Mouse (Mus musculus): Measurements from ENCODE around the gene Ubxn7. TPM values are rescaled to one million over a fixed set of nuclear protein-coding genes. Genes with fewer than 3 reads are reported as not detected.

Gene Ubxn7
- polyA plus RNA-seq, 1 experiment from 2014 or later = 23.4 TPM

DNA sequence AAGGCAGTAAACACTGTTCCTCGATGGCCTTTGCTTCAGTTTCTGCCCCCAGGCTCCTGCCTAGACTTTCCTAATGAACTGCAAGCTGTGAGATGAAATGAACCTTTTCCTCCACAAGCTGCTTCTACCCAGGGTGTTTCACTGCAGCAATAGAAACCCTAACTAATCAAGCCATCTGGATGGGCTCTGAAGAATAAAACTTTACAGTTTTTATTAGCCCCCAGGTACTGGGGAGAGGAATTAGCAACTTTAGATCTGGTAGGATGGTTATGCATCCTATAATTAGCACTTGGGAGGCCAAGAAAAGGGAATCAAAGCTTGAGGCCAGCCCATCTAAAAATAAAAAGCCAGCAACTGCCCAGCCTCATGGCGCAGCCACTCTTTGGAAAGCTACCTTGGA is 15.5 kb upstream of the Ubxn7 start:
- no peak overlapping the region for H3K27ac ChIP-seq (ENCODE audit: low read depth, low read length)
- ATAC-seq (no peak), DNase-seq (ENCODE audit: low spot score) (no peak)
- no peak overlapping the region for H3K9ac ChIP-seq (ENCODE audit: low read length)
- no peak overlapping the region for H3K4me3 ChIP-seq (ENCODE audit: low read depth, low read length)
- H3K9me3 ChIP-seq (replicated peaks; ENCODE audit: control insufficient read depth, low read length) = no peaks in the 10 kb centered on the region
- no peaks in the 10 kb centered on the region for H3K27me3 ChIP-seq (replicated peaks; ENCODE audit: control insufficient read depth, insufficient read depth, low read length)
- H3K4me2 ChIP-seq (ENCODE audit: low read length) = no peak overlapping the region
- no peaks in the 10 kb centered on the region for H3K4me1 ChIP-seq (ENCODE audit: control insufficient read depth, insufficient read depth, low read length)
- WGBS = 67% methylated on average over 2 of the region's 2 CpGs
- no peaks in the 10 kb centered on the region for H3K36me3 ChIP-seq (ENCODE audit: control insufficient read depth, insufficient read depth, low read length)

DNA sequence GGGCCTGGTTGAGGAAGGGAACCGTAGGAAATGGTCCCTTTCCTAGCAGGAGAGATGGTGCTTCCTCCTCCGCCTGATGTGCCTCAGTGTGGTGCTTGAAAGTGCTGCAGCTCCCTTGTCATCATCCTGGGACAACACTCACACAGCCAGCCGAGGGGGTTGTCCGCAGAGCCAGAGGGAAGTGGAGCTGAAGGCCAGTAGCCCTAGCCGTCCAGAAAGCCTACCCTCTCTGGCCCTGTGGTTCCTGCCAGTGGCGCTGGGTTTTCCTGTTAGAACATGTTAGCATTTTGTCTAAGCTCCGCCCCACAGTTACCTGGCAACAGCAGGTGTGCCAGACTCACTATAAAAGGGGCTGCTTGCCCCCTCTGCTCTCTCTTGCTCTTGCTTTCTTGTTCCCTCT is 8.1 kb upstream of the Ubxn7 start:
- H3K4me3 ChIP-seq (ENCODE audit: low read depth, low read length) = no peak overlapping the region
- no peak for ATAC-seq
- no peak overlapping the region for H3K9ac ChIP-seq (ENCODE audit: low read length)
- H3K27me3 ChIP-seq (replicated peaks; ENCODE audit: control insufficient read depth, insufficient read depth, low read length) = no peaks in the 10 kb centered on the region
- no peaks in the 10 kb centered on the region for H3K36me3 ChIP-seq (ENCODE audit: control insufficient read depth, insufficient read depth, low read length)
- WGBS = 34% methylated on average over 7 of the region's 7 CpGs
- no peak overlapping the region for H3K4me2 ChIP-seq (ENCODE audit: low read length)
- no peak for DNase-seq (ENCODE audit: low spot score)
- H3K9me3 ChIP-seq (replicated peaks; ENCODE audit: control insufficient read depth, low read length) = no peaks in the 10 kb centered on the region
- no peak overlapping the region for H3K27ac ChIP-seq (ENCODE audit: low read depth, low read length)
- no peaks in the 10 kb centered on the region for H3K4me1 ChIP-seq (ENCODE audit: control insufficient read depth, insufficient read depth, low read length)

DNA sequence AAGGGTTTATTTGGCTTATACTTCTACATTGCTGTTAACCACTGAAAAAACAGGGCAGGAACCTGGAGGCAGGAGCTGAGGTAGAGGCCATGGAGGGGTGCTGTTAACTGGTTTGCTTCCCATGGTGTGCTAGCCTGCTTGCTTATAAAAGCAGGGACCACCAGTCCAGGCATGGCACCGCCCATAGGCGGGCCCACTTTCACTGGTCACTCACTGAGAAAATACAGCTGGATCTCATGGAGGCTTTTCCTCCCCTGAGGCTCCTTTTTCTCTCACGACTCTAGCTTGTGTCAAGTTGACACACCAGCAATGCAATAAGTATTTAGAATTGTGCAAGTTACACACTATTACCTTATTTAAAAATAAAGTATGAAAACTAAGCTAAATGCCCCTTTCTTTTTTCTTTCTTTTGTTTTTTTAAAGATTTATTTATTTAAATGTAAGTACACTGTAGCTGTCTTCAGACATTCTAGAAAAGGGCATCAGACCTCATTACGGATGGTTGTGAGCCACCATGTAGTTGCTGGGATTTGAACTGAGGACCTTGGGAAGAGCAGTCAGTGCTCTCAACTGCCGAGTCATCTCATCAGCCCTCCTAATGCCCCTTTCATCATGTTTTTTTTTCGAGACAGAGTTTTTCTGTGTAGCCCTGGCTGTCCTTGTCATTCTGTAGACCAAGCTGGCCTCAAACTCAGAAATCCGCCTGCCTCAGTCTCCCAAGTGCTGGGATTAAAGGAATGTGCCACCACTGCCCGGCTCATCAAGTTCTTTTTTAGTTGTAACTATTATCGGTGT is 984 bp upstream of the Ubxn7 start:
- Histone ChIP-seq H3K27me3 (replicated peaks; ENCODE audit: control insufficient read depth, insufficient read depth, low read length) (no peaks in the 10 kb centered on the region), H3K4me1 (ENCODE audit: control insufficient read depth, insufficient read depth, low read length) (no peaks in the 10 kb centered on the region), H3K9me3 (replicated peaks; ENCODE audit: control insufficient read depth, low read length) (no peaks in the 10 kb centered on the region), H3K4me3 (ENCODE audit: low read depth, low read length) (peak overlapping the region; percentile 98), H3K4me2 (ENCODE audit: low read length) (peak overlapping the region; percentile 46), H3K9ac (ENCODE audit: low read length) (peak overlapping the region; percentile 46; the same call in 1 of the 2 replicates), H3K27ac (ENCODE audit: low read depth, low read length) (no peak overlapping the region), H3K36me3 (ENCODE audit: control insufficient read depth, insufficient read depth, low read length) (no peaks in the 10 kb centered on the region)
- ATAC-seq (no peak), DNase-seq (ENCODE audit: low spot score) (no peak)
- 56% methylated on average over 9 of the region's 9 CpGs for WGBS

DNA sequence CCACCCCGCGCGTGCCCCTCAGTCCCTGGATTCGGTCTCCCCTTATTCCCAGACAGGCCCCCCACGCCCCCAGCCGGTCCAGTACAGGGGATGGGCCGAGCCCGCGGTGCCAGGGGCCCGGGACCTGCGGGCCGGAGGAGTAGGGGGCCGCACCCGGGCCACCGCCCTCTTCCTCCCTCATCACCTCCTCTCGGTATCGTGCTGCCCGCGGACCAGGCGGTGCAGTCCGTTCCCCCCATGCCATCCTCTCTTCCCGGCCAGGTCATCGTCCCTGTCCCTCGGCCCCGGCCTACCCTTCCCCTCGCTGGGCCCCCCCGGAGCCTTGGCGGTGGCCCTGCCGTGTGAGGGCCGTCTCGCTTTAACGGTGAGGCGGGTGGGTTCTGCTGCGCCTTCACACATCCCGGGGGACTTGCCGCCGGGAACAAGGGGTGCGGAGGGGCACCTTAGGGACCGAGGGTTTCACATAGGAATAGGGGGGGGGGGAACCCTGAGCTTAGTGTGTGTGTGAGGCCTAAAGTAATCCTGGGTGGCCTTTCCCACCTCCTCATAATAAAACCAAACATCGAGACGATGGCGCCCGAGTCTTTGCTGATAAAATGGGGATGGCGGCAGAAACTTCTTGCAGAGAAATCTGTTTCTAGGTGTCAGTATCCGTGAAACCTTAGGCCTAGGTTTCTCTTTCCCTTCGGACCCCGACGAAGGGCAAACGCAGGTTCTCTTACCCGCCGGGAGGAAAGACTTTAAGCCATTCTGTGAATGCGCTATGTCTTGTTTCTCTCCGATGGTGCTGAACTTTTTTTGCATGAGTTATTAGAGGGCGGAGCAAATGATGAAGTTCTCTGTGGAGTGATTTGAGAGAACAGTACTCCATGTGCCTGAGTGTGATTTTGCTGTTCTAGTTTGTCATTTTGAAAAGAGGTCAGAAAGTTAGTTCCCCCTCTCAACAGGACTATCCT is 777 bp downstream of the Ubxn7 start:
- WGBS = 0% methylated on average over 48 of the region's 54 CpGs
- peak; percentile 77 for ATAC-seq

DNA sequence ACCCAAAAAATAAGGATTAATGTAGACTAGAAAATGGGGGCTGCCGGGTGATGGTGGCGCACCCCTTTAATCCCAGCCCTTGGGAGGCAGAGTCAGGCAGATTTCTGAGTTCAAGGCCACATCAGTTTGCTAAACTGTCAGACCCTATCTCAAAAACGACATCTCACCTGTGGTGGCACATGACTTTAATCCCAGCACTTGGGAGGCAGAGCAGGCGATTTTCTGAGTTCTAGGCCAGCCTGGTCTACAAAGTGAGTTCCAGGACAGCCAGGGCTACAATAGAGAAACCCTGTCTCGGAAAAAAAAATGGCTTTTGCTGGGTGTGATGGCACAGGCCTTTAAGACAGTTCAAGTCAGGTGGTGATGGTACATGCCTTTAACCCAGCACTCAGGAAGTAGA is 3.1 kb downstream of the Ubxn7 start:
- ATAC-seq (no peak), DNase-seq (ENCODE audit: low spot score) (no peak)
- Histone ChIP-seq H3K27ac (ENCODE audit: low read depth, low read length) (no peak overlapping the region), H3K9ac (ENCODE audit: low read length) (no peak overlapping the region), H3K36me3 (ENCODE audit: control insufficient read depth, insufficient read depth, low read length) (no peaks in the 10 kb centered on the region), H3K9me3 (replicated peaks; ENCODE audit: control insufficient read depth, low read length) (no peaks in the 10 kb centered on the region), H3K4me1 (ENCODE audit: control insufficient read depth, insufficient read depth, low read length) (no peaks in the 10 kb centered on the region), H3K27me3 (replicated peaks; ENCODE audit: control insufficient read depth, insufficient read depth, low read length) (no peaks in the 10 kb centered on the region), H3K4me2 (ENCODE audit: low read length) (no peak overlapping the region), H3K4me3 (ENCODE audit: low read depth, low read length) (no peak overlapping the region)
- 93% methylated on average over 5 of the region's 5 CpGs for WGBS

More for the DNA sequence above, 777 bp downstream of the Ubxn7 start:
- no peaks in the 10 kb centered on the region for H3K36me3 ChIP-seq (ENCODE audit: control insufficient read depth, insufficient read depth, low read length)
- peak overlapping the region; percentile 98 for H3K9ac ChIP-seq (ENCODE audit: low read length)
- H3K4me1 ChIP-seq (ENCODE audit: control insufficient read depth, insufficient read depth, low read length) = no peaks in the 10 kb centered on the region
- DNase-seq (ENCODE audit: low spot score) = peak; percentile 61
- peak overlapping the region; percentile 65 for H3K4me2 ChIP-seq (ENCODE audit: low read length)
- peak overlapping the region; percentile 98 for H3K4me3 ChIP-seq (ENCODE audit: low read depth, low read length)
- no peaks in the 10 kb centered on the region for H3K27me3 ChIP-seq (replicated peaks; ENCODE audit: control insufficient read depth, insufficient read depth, low read length)
- peak overlapping the region; percentile 94 for H3K27ac ChIP-seq (ENCODE audit: low read depth, low read length)
- H3K9me3 ChIP-seq (replicated peaks; ENCODE audit: control insufficient read depth, low read length) = no peaks in the 10 kb centered on the region

DNA sequence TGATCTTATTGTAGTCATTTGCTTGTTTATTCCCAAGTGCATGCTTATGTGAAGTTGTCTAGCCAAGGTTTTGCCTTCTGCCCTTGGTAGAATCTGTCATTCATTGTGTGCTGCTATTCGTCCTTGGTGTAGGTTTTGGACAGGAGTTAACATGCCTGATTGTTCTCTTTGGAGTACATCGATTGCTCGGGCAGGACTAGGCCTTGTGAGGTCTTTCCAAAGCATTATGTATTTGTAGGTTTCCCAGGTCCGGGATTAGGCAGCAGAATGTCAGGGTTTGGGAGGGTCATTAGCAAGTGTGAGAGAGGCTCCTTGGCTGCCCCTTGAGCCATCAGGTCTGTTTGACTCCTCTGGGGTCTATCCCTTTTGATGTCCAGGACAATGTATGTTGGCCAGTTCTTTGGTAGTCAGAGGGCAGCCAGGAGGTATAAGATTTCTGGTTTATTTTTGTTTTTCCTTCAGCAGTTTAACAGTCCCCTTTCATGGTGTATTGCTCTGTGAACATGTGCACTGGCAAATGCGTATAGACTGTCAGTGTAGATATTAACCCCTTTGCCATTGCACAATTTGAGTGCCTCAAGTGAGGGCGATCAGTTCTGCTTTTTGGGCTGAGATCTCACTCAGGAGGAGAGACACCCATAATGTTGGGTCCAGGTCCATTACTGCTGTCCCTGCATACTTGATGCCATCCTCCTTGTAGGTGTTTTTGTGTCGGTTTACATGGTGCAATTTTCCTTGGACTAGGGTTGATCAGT is 4.1 kb downstream of the Ubxn7 start:
- ATAC-seq (no peak), DNase-seq (ENCODE audit: low spot score) (no peak)
- Histone ChIP-seq H3K27me3 (replicated peaks; ENCODE audit: control insufficient read depth, insufficient read depth, low read length) (no peaks in the 10 kb centered on the region), H3K27ac (ENCODE audit: low read depth, low read length) (no peak overlapping the region), H3K4me3 (ENCODE audit: low read depth, low read length) (no peak overlapping the region), H3K36me3 (ENCODE audit: control insufficient read depth, insufficient read depth, low read length) (no peaks in the 10 kb centered on the region), H3K9me3 (replicated peaks; ENCODE audit: control insufficient read depth, low read length) (no peaks in the 10 kb centered on the region), H3K4me2 (ENCODE audit: low read length) (no peak overlapping the region), H3K4me1 (ENCODE audit: control insufficient read depth, insufficient read depth, low read length) (no peaks in the 10 kb centered on the region), H3K9ac (ENCODE audit: low read length) (no peak overlapping the region)
- 88% methylated on average over 7 of the region's 7 CpGs for WGBS

DNA sequence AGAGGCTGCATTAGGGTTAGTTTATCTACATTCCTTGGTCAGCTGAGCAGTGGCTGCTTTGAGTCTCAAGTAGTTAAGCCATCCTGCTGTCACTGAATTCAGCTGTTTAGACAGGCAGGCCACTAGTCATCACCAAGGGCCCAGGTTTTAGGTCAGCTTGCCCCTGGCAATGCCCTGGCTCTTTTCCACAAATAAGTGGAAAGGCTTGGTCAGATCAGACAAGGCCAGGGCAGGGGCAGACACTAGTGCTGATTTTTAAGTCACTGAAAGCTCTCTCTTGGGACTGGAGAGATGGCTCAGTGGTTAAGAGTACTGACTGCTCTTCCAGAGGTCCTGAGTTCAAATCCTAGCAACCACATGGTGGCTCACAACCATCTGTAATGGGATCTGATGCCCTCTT is 4.9 kb downstream of the Ubxn7 start:
- Histone ChIP-seq H3K36me3 (ENCODE audit: control insufficient read depth, insufficient read depth, low read length) (no peaks in the 10 kb centered on the region), H3K9ac (ENCODE audit: low read length) (no peak overlapping the region), H3K27ac (ENCODE audit: low read depth, low read length) (no peak overlapping the region), H3K27me3 (replicated peaks; ENCODE audit: control insufficient read depth, insufficient read depth, low read length) (no peaks in the 10 kb centered on the region), H3K9me3 (replicated peaks; ENCODE audit: control insufficient read depth, low read length) (no peaks in the 10 kb centered on the region), H3K4me3 (ENCODE audit: low read depth, low read length) (no peak overlapping the region), H3K4me1 (ENCODE audit: control insufficient read depth, insufficient read depth, low read length) (no peaks in the 10 kb centered on the region), H3K4me2 (ENCODE audit: low read length) (no peak overlapping the region)
- DNase-seq (ENCODE audit: low spot score) (no peak), ATAC-seq (no peak)

DNA sequence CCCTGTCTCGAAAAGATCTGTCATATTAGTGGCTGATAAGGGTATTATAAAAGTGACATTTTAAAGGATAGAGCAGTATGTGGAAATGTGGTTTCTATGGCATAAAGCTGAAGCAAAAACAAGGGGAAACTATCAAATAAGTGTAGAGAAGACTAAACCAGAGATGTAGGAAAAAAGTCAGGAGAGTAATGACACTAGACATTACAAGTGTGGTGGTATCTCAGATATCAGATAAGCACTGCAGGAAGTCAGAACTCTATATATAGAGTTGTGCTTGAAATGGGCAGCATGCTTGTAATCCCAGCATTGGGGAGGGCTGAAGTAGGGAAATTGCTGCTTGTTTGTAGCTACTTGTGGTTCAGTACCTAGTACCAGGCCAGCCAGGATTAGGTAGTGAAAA is 8.4 kb downstream of the Ubxn7 start:
- no peak for ATAC-seq
- no peak for DNase-seq (ENCODE audit: low spot score)
- Histone ChIP-seq H3K36me3 (ENCODE audit: control insufficient read depth, insufficient read depth, low read length) (no peaks in the 10 kb centered on the region), H3K9me3 (replicated peaks; ENCODE audit: control insufficient read depth, low read length) (no peaks in the 10 kb centered on the region), H3K4me3 (ENCODE audit: low read depth, low read length) (no peak overlapping the region), H3K27ac (ENCODE audit: low read depth, low read length) (no peak overlapping the region), H3K4me2 (ENCODE audit: low read length) (no peak overlapping the region), H3K27me3 (replicated peaks; ENCODE audit: control insufficient read depth, insufficient read depth, low read length) (no peaks in the 10 kb centered on the region), H3K9ac (ENCODE audit: low read length) (no peak overlapping the region), H3K4me1 (ENCODE audit: control insufficient read depth, insufficient read depth, low read length) (no peaks in the 10 kb centered on the region)
- 89% methylated on average over 1 of the region's 1 CpGs for WGBS
